Mouse (Mus musculus): ENCODE results near the gene Tfpi. TPM values are rescaled to one million over a fixed set of nuclear protein-coding genes. Genes with fewer than 3 reads are reported as not detected.

Gene Tfpi
- 53.9 and 60.1 TPM in 2 replicates for polyA plus RNA-seq (2014; fragmentation: Nextera tagmentation; extraction: Ambion mirVana)

DNA sequence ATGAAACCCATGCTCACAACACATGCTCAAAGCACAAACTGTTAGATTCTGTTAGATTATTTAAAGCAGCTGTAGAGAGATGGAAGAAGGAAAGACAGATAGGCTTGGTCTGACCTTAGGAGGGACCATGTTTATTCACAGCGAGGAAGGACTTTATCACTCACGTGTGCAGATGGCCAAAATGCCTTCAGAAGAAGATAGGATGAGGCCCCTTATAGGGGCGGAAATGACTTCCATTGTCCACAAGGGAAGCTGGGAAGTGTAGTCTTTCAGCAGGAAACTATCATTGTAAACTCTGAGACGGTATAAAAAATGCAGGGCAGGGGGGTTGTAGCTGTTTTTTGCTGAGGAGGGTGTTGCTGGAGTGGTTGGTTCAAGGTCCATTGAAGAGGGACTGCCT, at the start of gene Tfpi:
Gene Tfpi, minus strand, starts transcription at position 199 of the 400 bp plus-strand sequence.
- H3K9me3 ChIP-seq (ENCODE audit: control insufficient read depth, low read length), result no peaks in the 10 kb centered on the region
- 19% methylated on average over 4 of the region's 4 CpGs for WGBS
- no peak for DNase-seq (ENCODE audit: low spot score)

DNA sequence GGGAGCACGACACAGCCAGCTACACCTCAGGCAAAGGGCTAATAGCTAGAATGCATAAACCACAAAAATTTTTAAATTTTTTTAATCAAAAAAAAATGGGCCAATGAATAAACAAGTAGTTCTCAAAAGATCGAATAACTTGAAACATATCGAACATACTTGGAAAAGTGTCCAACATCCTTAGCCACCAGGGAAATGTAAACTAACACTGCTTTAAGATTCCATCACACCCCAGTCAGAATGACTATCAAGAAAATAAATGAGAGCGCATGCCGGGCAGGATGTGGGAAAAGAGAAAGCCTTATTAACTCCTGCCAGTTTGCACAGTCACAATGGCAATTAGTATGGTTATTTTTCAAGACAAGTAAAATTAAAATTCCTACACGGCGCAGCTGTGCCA, 49.6 kb upstream of the Tfpi start:
- no peak overlapping the region for H3K9ac ChIP-seq (ENCODE audit: low read length)
- H3K4me3 ChIP-seq (ENCODE audit: low read depth, low read length), result no peak overlapping the region
- H3K36me3 ChIP-seq (ENCODE audit: control insufficient read depth, insufficient read depth, low read length), result no peaks in the 10 kb centered on the region
- no peak overlapping the region for H3K4me2 ChIP-seq (ENCODE audit: low read length)
- no peaks in the 10 kb centered on the region for H3K9me3 ChIP-seq (ENCODE audit: control insufficient read depth, low read length)
- peaks cover 4% of the 10 kb centered on the region; the same call in 1 of the 2 replicates for H3K4me1 ChIP-seq (replicated peaks; ENCODE audit: control insufficient read depth, insufficient read depth, low read length)
- no peak overlapping the region for H3K27ac ChIP-seq (ENCODE audit: low read depth)
- no peak for ATAC-seq (replicated peaks; ENCODE audit: low FRiP score, low TSS enrichment, low read depth)
- no peaks in the 10 kb centered on the region for H3K27me3 ChIP-seq (replicated peaks; ENCODE audit: control insufficient read depth, insufficient read depth, low read length)
- WGBS, result 74% methylated on average over 7 of the region's 7 CpGs
- no peak for DNase-seq (ENCODE audit: low spot score)

More for the DNA sequence above, at the start of gene Tfpi:
- H3K9ac ChIP-seq (ENCODE audit: low read length), result peak within 1 kb of the TSS; percentile 38
- no peaks in the 10 kb centered on the region for H3K27me3 ChIP-seq (replicated peaks; ENCODE audit: control insufficient read depth, insufficient read depth, low read length)
- peaks cover 9% of the 10 kb centered on the region for H3K4me1 ChIP-seq (replicated peaks; ENCODE audit: control insufficient read depth, insufficient read depth, low read length)
- peak; percentile 60; the same call in 1 of the 2 replicates for ATAC-seq (replicated peaks; ENCODE audit: low FRiP score, low TSS enrichment, low read depth)
- peak within 1 kb of the TSS; percentile 51 for H3K4me3 ChIP-seq (ENCODE audit: low read depth, low read length)
- H3K4me2 ChIP-seq (ENCODE audit: low read length), result peak within 1 kb of the TSS; percentile 68
- H3K27ac ChIP-seq (ENCODE audit: low read depth), result peak within 1 kb of the TSS; percentile 67
- peaks cover 15% of the 10 kb centered on the region for H3K36me3 ChIP-seq (ENCODE audit: control insufficient read depth, insufficient read depth, low read length)

DNA sequence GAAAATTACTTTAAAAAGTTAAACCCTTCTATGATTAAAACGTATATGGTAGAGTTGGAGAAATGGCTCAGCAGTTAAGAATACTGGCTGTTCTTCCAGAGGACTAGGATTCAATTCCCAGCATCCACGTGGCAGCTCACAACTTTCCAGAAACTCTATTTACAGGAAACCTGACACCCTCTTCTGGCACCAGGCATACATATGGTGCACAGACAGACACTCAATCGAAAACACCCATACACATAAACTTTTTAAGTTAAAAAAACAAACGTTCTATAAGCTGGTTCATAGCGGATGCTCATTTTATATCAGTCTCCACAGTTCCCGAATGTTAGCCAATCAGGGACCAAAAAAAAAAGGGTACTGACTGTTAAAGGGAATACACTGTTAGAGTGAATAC, 49.2 kb upstream of the Tfpi start:
- ATAC-seq (replicated peaks; ENCODE audit: low FRiP score, low TSS enrichment, low read depth), result no peak
- no peak overlapping the region for H3K9ac ChIP-seq (ENCODE audit: low read length)
- no peak overlapping the region for H3K27ac ChIP-seq (ENCODE audit: low read depth)

DNA sequence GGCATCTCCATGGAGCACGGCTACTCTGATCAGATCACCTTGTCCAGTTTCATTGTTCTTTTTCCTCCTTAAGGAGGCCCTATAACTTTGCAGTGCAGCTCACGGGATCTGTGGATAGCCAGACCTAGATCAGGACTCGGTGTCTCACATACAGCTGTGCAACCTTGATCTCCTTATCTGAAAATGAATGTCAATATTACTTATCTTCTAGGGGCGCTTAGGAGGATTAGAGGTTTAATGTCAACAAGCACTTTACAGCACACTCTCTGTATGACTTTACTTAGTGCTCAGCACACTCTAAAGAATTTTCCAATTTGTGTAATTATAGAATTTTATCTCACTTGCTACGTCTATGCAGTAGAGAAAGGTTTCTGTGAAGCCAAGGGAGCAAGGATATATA, 48.5 kb upstream of the Tfpi start:
- peaks cover 4% of the 10 kb centered on the region; the same call in 1 of the 2 replicates for H3K4me1 ChIP-seq (replicated peaks; ENCODE audit: control insufficient read depth, insufficient read depth, low read length)
- H3K27ac ChIP-seq (ENCODE audit: low read depth), result no peak overlapping the region
- no peak overlapping the region for H3K4me2 ChIP-seq (ENCODE audit: low read length)
- H3K4me3 ChIP-seq (ENCODE audit: low read depth, low read length), result no peak overlapping the region
- no peak overlapping the region for H3K9ac ChIP-seq (ENCODE audit: low read length)
- peak; percentile 63 for ATAC-seq (replicated peaks; ENCODE audit: low FRiP score, low TSS enrichment, low read depth)
- no peak for DNase-seq (ENCODE audit: low spot score)
- H3K9me3 ChIP-seq (ENCODE audit: control insufficient read depth, low read length), result no peaks in the 10 kb centered on the region
- no peaks in the 10 kb centered on the region for H3K27me3 ChIP-seq (replicated peaks; ENCODE audit: control insufficient read depth, insufficient read depth, low read length)
- WGBS, result 59% methylated on average over 5 of the region's 5 CpGs
- H3K36me3 ChIP-seq (ENCODE audit: control insufficient read depth, insufficient read depth, low read length), result no peaks in the 10 kb centered on the region

More for the DNA sequence above, 49.2 kb upstream of the Tfpi start:
- H3K4me3 ChIP-seq (ENCODE audit: low read depth, low read length), result no peak overlapping the region
- H3K4me2 ChIP-seq (ENCODE audit: low read length), result no peak overlapping the region
- no peak for DNase-seq (ENCODE audit: low spot score)
- H3K27me3 ChIP-seq (replicated peaks; ENCODE audit: control insufficient read depth, insufficient read depth, low read length), result no peaks in the 10 kb centered on the region
- peaks cover 4% of the 10 kb centered on the region; the same call in 1 of the 2 replicates for H3K4me1 ChIP-seq (replicated peaks; ENCODE audit: control insufficient read depth, insufficient read depth, low read length)
- WGBS, result 58% methylated on average over 6 of the region's 6 CpGs
- no peaks in the 10 kb centered on the region for H3K9me3 ChIP-seq (ENCODE audit: control insufficient read depth, low read length)
- H3K36me3 ChIP-seq (ENCODE audit: control insufficient read depth, insufficient read depth, low read length), result no peaks in the 10 kb centered on the region

DNA sequence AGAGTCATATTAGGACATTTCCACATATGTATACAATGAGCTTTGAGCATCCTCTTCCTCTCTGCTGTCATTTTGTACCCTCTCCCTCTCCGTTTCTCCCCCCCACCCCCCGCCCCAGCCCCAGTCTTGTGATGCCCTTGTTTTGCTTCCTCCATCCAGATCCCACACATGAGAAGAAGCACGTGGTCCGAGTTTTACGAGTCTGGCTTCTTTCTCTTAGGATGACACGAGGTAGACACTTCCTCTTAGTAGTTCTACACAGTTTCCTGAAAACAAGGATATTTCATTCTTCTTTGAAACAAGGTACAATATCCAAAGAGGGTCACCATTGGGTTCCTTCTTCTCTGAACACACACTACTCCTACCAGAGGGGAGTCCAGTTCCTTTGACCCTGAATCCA, 47.4 kb upstream of the Tfpi start:
- no peak for ATAC-seq (replicated peaks; ENCODE audit: low FRiP score, low TSS enrichment, low read depth)

DNA sequence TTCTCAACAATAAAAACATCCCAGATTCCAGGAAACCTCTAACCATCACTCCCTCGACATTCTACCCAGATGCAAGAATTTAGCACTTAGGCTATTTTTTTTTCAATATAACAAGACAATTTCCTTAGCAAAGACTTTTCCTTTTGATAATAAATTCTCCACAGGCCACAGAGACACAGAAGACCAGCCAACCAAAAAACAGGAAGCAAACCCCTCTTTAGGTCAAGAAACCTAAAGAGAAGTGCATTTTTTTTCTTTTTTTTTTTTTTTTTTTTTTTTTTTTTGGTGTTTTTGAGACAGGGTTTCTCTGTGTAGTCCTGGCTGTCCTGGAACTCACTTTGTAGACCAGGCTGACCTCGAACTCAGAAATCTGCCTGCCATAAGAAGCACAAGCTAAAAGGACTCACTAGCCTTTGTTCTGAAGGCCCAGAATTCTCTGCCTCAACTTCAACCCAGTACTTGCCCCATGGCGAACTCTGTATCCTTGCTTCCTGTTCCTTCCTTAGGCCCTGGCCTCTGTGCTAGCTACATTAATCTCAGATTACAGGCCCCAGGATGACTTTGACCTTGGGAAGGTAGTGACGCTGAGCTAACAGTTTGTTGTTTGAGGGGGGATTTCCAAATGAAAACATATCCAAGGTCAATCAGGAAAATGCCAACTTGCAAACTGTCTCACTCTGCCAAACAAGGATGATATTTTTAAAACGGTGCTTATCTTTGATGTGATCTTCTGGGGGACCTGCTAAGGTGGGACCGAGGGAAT, 46.7 kb upstream of the Tfpi start:
- H3K4me3 ChIP-seq (ENCODE audit: low read depth, low read length), result no peak overlapping the region
- H3K4me1 ChIP-seq (replicated peaks; ENCODE audit: control insufficient read depth, insufficient read depth, low read length), result peaks cover 14% of the 10 kb centered on the region
- no peak overlapping the region for H3K9ac ChIP-seq (ENCODE audit: low read length)
- H3K27me3 ChIP-seq (replicated peaks; ENCODE audit: control insufficient read depth, insufficient read depth, low read length), result no peaks in the 10 kb centered on the region
- 54% methylated on average over 6 of the region's 6 CpGs for WGBS
- ATAC-seq (replicated peaks; ENCODE audit: low FRiP score, low TSS enrichment, low read depth) (no peak), DNase-seq (ENCODE audit: low spot score) (no peak)
- H3K27ac ChIP-seq (ENCODE audit: low read depth), result peak overlapping the region; percentile 54
- no peak overlapping the region for H3K4me2 ChIP-seq (ENCODE audit: low read length)
- no peaks in the 10 kb centered on the region for H3K36me3 ChIP-seq (ENCODE audit: control insufficient read depth, insufficient read depth, low read length)
- no peaks in the 10 kb centered on the region for H3K9me3 ChIP-seq (ENCODE audit: control insufficient read depth, low read length)

More for the DNA sequence above, 47.4 kb upstream of the Tfpi start:
- Histone ChIP-seq H3K27me3 (replicated peaks; ENCODE audit: control insufficient read depth, insufficient read depth, low read length) (no peaks in the 10 kb centered on the region), H3K4me2 (ENCODE audit: low read length) (no peak overlapping the region), H3K9me3 (ENCODE audit: control insufficient read depth, low read length) (no peaks in the 10 kb centered on the region), H3K4me1 (replicated peaks; ENCODE audit: control insufficient read depth, insufficient read depth, low read length) (peaks cover 10% of the 10 kb centered on the region), H3K27ac (ENCODE audit: low read depth) (no peak overlapping the region), H3K4me3 (ENCODE audit: low read depth, low read length) (no peak overlapping the region), H3K9ac (ENCODE audit: low read length) (no peak overlapping the region), H3K36me3 (ENCODE audit: control insufficient read depth, insufficient read depth, low read length) (no peaks in the 10 kb centered on the region)
- no peak for DNase-seq (ENCODE audit: low spot score)
- WGBS, result 57% methylated on average over 6 of the region's 6 CpGs

DNA sequence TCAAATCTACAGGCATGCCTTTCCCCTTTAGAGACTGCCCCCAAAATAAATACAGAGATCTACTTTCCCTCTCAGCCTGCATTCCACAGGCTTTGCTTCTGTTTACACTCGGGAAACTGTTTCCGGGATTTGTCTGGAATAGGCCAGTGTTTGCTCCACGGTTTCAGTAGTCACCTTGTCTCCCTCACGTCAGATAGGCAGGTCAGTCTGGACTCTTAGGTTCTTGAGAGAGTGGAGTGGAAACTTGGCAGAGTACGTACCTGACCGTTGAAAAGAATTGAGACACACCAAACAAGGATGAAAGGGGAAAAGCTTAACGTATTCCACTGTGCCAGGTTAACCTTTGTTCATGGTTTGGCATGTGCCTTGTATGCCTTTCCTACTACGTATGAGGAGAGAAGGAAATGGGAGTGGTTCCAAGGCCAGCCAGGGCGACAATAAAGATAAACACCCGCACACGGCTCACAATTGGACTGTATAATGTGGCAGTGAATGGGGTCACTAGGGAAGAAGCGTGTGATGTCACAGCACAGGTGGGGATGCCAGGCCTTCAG, 43.0 kb upstream of the Tfpi start:
- ATAC-seq (replicated peaks; ENCODE audit: low FRiP score, low TSS enrichment, low read depth) (peak; percentile 84), DNase-seq (ENCODE audit: low spot score) (peak; percentile 71)
- H3K9ac ChIP-seq (ENCODE audit: low read length), result no peak overlapping the region
- peaks cover 14% of the 10 kb centered on the region for H3K4me1 ChIP-seq (replicated peaks; ENCODE audit: control insufficient read depth, insufficient read depth, low read length)
- H3K36me3 ChIP-seq (ENCODE audit: control insufficient read depth, insufficient read depth, low read length), result no peaks in the 10 kb centered on the region
- no peaks in the 10 kb centered on the region for H3K9me3 ChIP-seq (ENCODE audit: control insufficient read depth, low read length)
- peak overlapping the region; percentile 18 for H3K4me2 ChIP-seq (ENCODE audit: low read length)
- WGBS, result 34% methylated on average over 12 of the region's 12 CpGs
- H3K27me3 ChIP-seq (replicated peaks; ENCODE audit: control insufficient read depth, insufficient read depth, low read length), result no peaks in the 10 kb centered on the region
- peak overlapping the region; percentile 66 for H3K27ac ChIP-seq (ENCODE audit: low read depth)
- H3K4me3 ChIP-seq (ENCODE audit: low read depth, low read length), result no peak overlapping the region

DNA sequence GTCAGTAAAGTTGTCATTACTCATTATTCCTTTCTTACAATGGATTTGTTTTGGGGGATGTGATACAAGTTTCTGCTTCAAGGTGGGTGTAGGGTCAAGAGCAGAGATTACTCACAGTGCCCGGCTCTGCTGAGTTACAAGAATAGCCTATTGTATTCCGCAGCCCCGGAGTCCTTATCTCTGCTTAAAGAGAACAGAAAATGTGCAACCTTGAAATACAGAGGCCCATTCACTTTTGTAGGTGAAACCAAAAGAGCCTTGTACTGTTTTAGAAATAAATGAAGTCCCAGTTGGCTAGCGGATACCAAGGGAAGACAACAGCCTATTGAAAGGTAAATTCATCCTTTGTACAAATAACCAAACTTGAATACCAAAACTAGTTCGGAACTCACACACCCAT, 42.2 kb upstream of the Tfpi start:
- 55% methylated on average over 5 of the region's 5 CpGs for WGBS
- no peaks in the 10 kb centered on the region for H3K27me3 ChIP-seq (replicated peaks; ENCODE audit: control insufficient read depth, insufficient read depth, low read length)
- H3K27ac ChIP-seq (ENCODE audit: low read depth), result peak overlapping the region; percentile 66; the same call in 1 of the 2 replicates
- no peaks in the 10 kb centered on the region for H3K36me3 ChIP-seq (ENCODE audit: control insufficient read depth, insufficient read depth, low read length)
- peak overlapping the region; percentile 18 for H3K4me2 ChIP-seq (ENCODE audit: low read length)
- ATAC-seq (replicated peaks; ENCODE audit: low FRiP score, low TSS enrichment, low read depth) (no peak), DNase-seq (ENCODE audit: low spot score) (no peak)
- H3K4me3 ChIP-seq (ENCODE audit: low read depth, low read length), result no peak overlapping the region
- H3K4me1 ChIP-seq (replicated peaks; ENCODE audit: control insufficient read depth, insufficient read depth, low read length), result peaks cover 14% of the 10 kb centered on the region
- no peaks in the 10 kb centered on the region for H3K9me3 ChIP-seq (ENCODE audit: control insufficient read depth, low read length)
- H3K9ac ChIP-seq (ENCODE audit: low read length), result no peak overlapping the region

Measured in intestine, embryonic 14.5 days (tissue).